7 mouse cellular contexts compared by ENCODE assay signal in genomic region chr3:122047921-122048861, GRCm38 (mm10). TPM values are rescaled to one million over a fixed set of nuclear protein-coding genes. Genes with fewer than 3 reads are reported as not detected.
A peak's percentile ranks its signal among the peaks of the same experiment; 100 is the strongest.
DNase-seq lines count a peak whose midpoint lies in the region; ATAC-seq and TF ChIP-seq lines count a peak whose summit lies in the region.

No protein-coding gene starts in this region.

- no peak for TF ChIP-seq POLR2A in limb, embryonic 14.5 days (IDR thresholded peaks at IDR 0.05; ENCODE audit: borderline replicate concordance, extremely low read depth, insufficient read depth, insufficient read length)

- peak overlapping the region; percentile 6 for H3K4me2 ChIP-seq in heart, embryonic 14.5 days (ENCODE audit: low read length)
- peak overlapping the region; percentile 14; the same call in 1 of the 2 replicates for H3K4me2 ChIP-seq in kidney, postnatal 0 days (ENCODE audit: low read length)
- H3K4me2 ChIP-seq in limb, embryonic 14.5 days (replicated peaks; ENCODE audit: low read depth, low read length, severe bottlenecking), result peak overlapping the region; percentile 41
- peak overlapping the region; percentile 36 for H3K4me2 ChIP-seq in neural tube, embryonic 12.5 days (replicated peaks)

- peak overlapping the region; percentile 27; the same call in 1 of the 2 replicates for H3K4me3 ChIP-seq in forebrain, embryonic 10.5 days
- no peak overlapping the region for H3K4me3 ChIP-seq in heart, embryonic 14.5 days (ENCODE audit: control insufficient read depth in 1 of 2, insufficient read depth in 1 of 2, low read depth in 1 of 2, low read length in 2 of 2)
- no peak overlapping the region for H3K4me3 ChIP-seq in kidney, postnatal 0 days (replicated peaks; ENCODE audit: low read depth, low read length)
- no peak overlapping the region for H3K4me3 ChIP-seq in limb, embryonic 14.5 days (replicated peaks; ENCODE audit: low read length)
- H3K4me3 ChIP-seq in neural tube, embryonic 12.5 days, result no peak overlapping the region

- peak overlapping the region; percentile 34; the same call in 1 of the 2 replicates for H3K9ac ChIP-seq in heart, embryonic 14.5 days (ENCODE audit: low read length)
- H3K9ac ChIP-seq in kidney, postnatal 0 days (ENCODE audit: low read depth, low read length), result no peak overlapping the region
- 0 out of 2 replicates have a peak overlapping the region, but pooled peaks have one; percentile 26 for H3K9ac ChIP-seq in limb, embryonic 14.5 days (ENCODE audit: low read depth, low read length, severe bottlenecking)
- H3K9ac ChIP-seq in neural tube, embryonic 12.5 days, result 0 out of 2 replicates have a peak overlapping the region, but pooled peaks have one; percentile 14

- TF ChIP-seq CTCF in kidney, postnatal 0 days (IDR thresholded peaks at IDR 0.05; ENCODE audit: low read depth), result no peak

- H3K36me3 ChIP-seq in forebrain, embryonic 10.5 days (replicated peaks), result no peaks in the 10 kb centered on the region
- no peaks in the 10 kb centered on the region for H3K36me3 ChIP-seq in heart, embryonic 14.5 days (ENCODE audit: control insufficient read depth, insufficient read depth, low read length)
- no peaks in the 10 kb centered on the region for H3K36me3 ChIP-seq in kidney, postnatal 0 days (ENCODE audit: insufficient read depth, low read length)
- no peaks in the 10 kb centered on the region for H3K36me3 ChIP-seq in limb, embryonic 14.5 days (ENCODE audit: control insufficient read depth, insufficient read depth, low read length)
- no peaks in the 10 kb centered on the region for H3K36me3 ChIP-seq in neural tube, embryonic 12.5 days

- peaks cover 65% of the 10 kb centered on the region for H3K4me1 ChIP-seq in forebrain, embryonic 10.5 days
- peaks cover 38 to 48% of the 10 kb centered on the region in 2 experiments for H3K4me1 ChIP-seq in heart, embryonic 14.5 days (ENCODE audit: control insufficient read depth in 2 of 2, insufficient read depth in 2 of 2, low read length in 2 of 2)
- H3K4me1 ChIP-seq in kidney, postnatal 0 days (replicated peaks; ENCODE audit: insufficient read depth, low read length), result peaks cover 42% of the 10 kb centered on the region
- peaks cover 43% of the 10 kb centered on the region for H3K4me1 ChIP-seq in limb, embryonic 14.5 days (ENCODE audit: control insufficient read depth, insufficient read depth, low read length)
- peaks cover 36% of the 10 kb centered on the region for H3K4me1 ChIP-seq in neural tube, embryonic 12.5 days

- H3K9me3 ChIP-seq in forebrain, embryonic 10.5 days, result no peaks in the 10 kb centered on the region
- H3K9me3 ChIP-seq in heart, embryonic 14.5 days (ENCODE audit: control insufficient read depth, low read length), result no peaks in the 10 kb centered on the region
- no peaks in the 10 kb centered on the region for H3K9me3 ChIP-seq in kidney, postnatal 0 days (replicated peaks; ENCODE audit: low read length)
- H3K9me3 ChIP-seq in limb, embryonic 14.5 days (ENCODE audit: control insufficient read depth, low read length), result no peaks in the 10 kb centered on the region
- no peaks in the 10 kb centered on the region for H3K9me3 ChIP-seq in neural tube, embryonic 12.5 days

- 17% methylated on average over 17 of the region's 17 CpGs for WGBS in forebrain, embryonic 10.5 days
- WGBS in heart, embryonic 14.5 days, result 22% methylated on average over 17 of the region's 17 CpGs
- 11% methylated on average over 17 of the region's 17 CpGs for WGBS in kidney, postnatal 0 days
- WGBS in limb, embryonic 14.5 days, result 5% methylated on average over 15 of the region's 17 CpGs
- WGBS in neural tube, embryonic 12.5 days, result 26% methylated on average over 17 of the region's 17 CpGs

- 0 out of 2 replicates have a peak, but pooled peaks have one; percentile 37 for ATAC-seq in heart, embryonic 14.5 days (ENCODE audit: insufficient number of reproducible peaks, insufficient read depth, low FRiP score, low read depth)
- peak; percentile 26; the same call in 1 of the 2 replicates for ATAC-seq in kidney, postnatal 0 days (replicated peaks; ENCODE audit: low FRiP score, low read depth)
- peak; percentile 75 for ATAC-seq in limb, embryonic 14.5 days (ENCODE audit: low FRiP score, low read depth)
- peak; percentile 30; the same call in 1 of the 2 replicates for ATAC-seq in neural tube, embryonic 12.5 days (ENCODE audit: low FRiP score, low read depth)

- peak overlapping the region; percentile 79 for H3K27ac ChIP-seq in forebrain, embryonic 10.5 days
- H3K27ac ChIP-seq in heart, embryonic 14.5 days (replicated peaks in 1 of 2; ENCODE audit: control insufficient read depth in 1 of 2, insufficient read depth in 1 of 2, low read depth in 2 of 2, low read length in 2 of 2), result peak overlapping the region; percentile 42 to 55
- peak overlapping the region; percentile 37 for H3K27ac ChIP-seq in kidney, postnatal 0 days
- H3K27ac ChIP-seq in limb, embryonic 14.5 days (replicated peaks; ENCODE audit: low read depth, low read length), result peak overlapping the region; percentile 74
- no peak overlapping the region for H3K27ac ChIP-seq in neural tube, embryonic 12.5 days

- DNase-seq in cerebellum, adult 18-20 months, result peak; percentile 34 to 40
- peak; percentile 42 for DNase-seq in forebrain, embryonic 10.5 days (ENCODE audit: extremely low spot score, low spot score)
- peak; percentile 51 for DNase-seq in kidney, postnatal 0 days (ENCODE audit: low spot score)
- peak; percentile 87 for DNase-seq in limb, embryonic 14.5 days (ENCODE audit: low spot score)
- peak; percentile 31 to 73 for DNase-seq in urinary bladder, postnatal 36 days (ENCODE audit: low spot score in 2 of 2)

- peaks cover 99% of the 10 kb centered on the region for H3K27me3 ChIP-seq in forebrain, embryonic 10.5 days (ENCODE audit: poor library complexity, severe bottlenecking)
- no peaks in the 10 kb centered on the region for H3K27me3 ChIP-seq in heart, embryonic 14.5 days (ENCODE audit: control insufficient read depth, insufficient read depth, low read length)
- H3K27me3 ChIP-seq in kidney, postnatal 0 days (ENCODE audit: insufficient read depth, low read length), result no peaks in the 10 kb centered on the region
- H3K27me3 ChIP-seq in limb, embryonic 14.5 days (ENCODE audit: control insufficient read depth, insufficient read depth, low read length), result no peaks in the 10 kb centered on the region
- H3K27me3 ChIP-seq in neural tube, embryonic 12.5 days (replicated peaks), result peaks cover 41% of the 10 kb centered on the region

RNA-seq across cellular contexts. Expression of gene Abca4, which starts 3.9 kb away (rescaled TPM):
- 1.7 and 2.1 TPM in 2 replicates for polyA plus RNA-seq in forebrain, embryonic 10.5 days (2016; fragmentation: Nextera tagmentation; extraction: Ambion mirVana)
- 3.6 and 3.9 TPM in 2 replicates for polyA plus RNA-seq in heart, embryonic 14.5 days (2014; fragmentation: Nextera tagmentation; extraction: Ambion mirVana)
- 1.0 and 1.2 TPM in 2 replicates for polyA plus RNA-seq in kidney, postnatal 0 days (2015; fragmentation: Nextera tagmentation; extraction: Ambion mirVana)
- 2.2 and 2.6 TPM in 2 replicates for polyA plus RNA-seq in limb, embryonic 14.5 days (2012; rRNA removed)
- polyA plus RNA-seq in limb, embryonic 14.5 days (2014; fragmentation: Nextera tagmentation; extraction: Ambion mirVana), result 1.0 and 1.5 TPM in 2 replicates
- 0.70 and 0.75 TPM in 2 replicates for polyA plus RNA-seq in neural tube, embryonic 12.5 days (2016; fragmentation: Nextera tagmentation; extraction: Ambion mirVana)

Comparison
In these comparisons a context has a peak if more than half of its experiments do, and no peak if none do; other contexts are left out.
1. DNase-seq: peak in every context shown above with its lines; median percentile 87 in limb, embryonic 14.5 days; 52 in urinary bladder, postnatal 36 days; 51 in kidney, postnatal 0 days; 42 in forebrain, embryonic 10.5 days; 37 in cerebellum, adult 18-20 months.